Mouse (Mus musculus): ENCODE data around the gene Opa3. TPM values are rescaled to one million over a fixed set of nuclear protein-coding genes. Genes with fewer than 3 reads are reported as not detected.

The Opa3 gene
- polyA plus RNA-seq, 1 experiment from 2014 or later: 32.5 TPM

GRCm38 (mm10) chr7:19231849-19232248 is 3.7 kb downstream of the Opa3 start:
- ATAC-seq (ENCODE audit: insufficient number of reproducible peaks, low FRiP score, low TSS enrichment, low read depth): no peak
- Histone ChIP-seq H3K36me3 (peaks cover 8% of the 10 kb centered on the region; the same call in 1 of the 2 replicates), H3K9me3 (replicated peaks) (no peaks in the 10 kb centered on the region), H3K27ac (replicated peaks) (no peak overlapping the region), H3K4me2 (replicated peaks) (no peak overlapping the region), H3K9ac (no peak overlapping the region), H3K4me3 (replicated peaks) (no peak overlapping the region), H3K4me1 (peaks cover 26% of the 10 kb centered on the region), H3K27me3 (no peaks in the 10 kb centered on the region)
- WGBS: 78% methylated on average over 3 of the region's 3 CpGs

GRCm38 (mm10) chr7:19234652-19235051 is 6.5 kb downstream of the Opa3 start:
- 78% methylated on average over 5 of the region's 5 CpGs for WGBS
- H3K4me3 ChIP-seq (replicated peaks): no peak overlapping the region
- no peaks in the 10 kb centered on the region for H3K9me3 ChIP-seq (replicated peaks)
- no peak overlapping the region for H3K27ac ChIP-seq (replicated peaks)
- no peak overlapping the region for H3K4me2 ChIP-seq (replicated peaks)
- H3K27me3 ChIP-seq: no peaks in the 10 kb centered on the region
- H3K36me3 ChIP-seq: peaks cover 8% of the 10 kb centered on the region; the same call in 1 of the 2 replicates
- no peak overlapping the region for H3K9ac ChIP-seq
- ATAC-seq (ENCODE audit: insufficient number of reproducible peaks, low FRiP score, low TSS enrichment, low read depth): no peak
- H3K4me1 ChIP-seq: peaks cover 18% of the 10 kb centered on the region

- H3K4me1 ChIP-seq: peaks cover 18% of the 10 kb centered on the region
- 88% methylated on average over 2 of the region's 2 CpGs for WGBS
- no peaks in the 10 kb centered on the region for H3K9me3 ChIP-seq (replicated peaks)
- no peak overlapping the region for H3K4me3 ChIP-seq (replicated peaks)
- peaks cover 8% of the 10 kb centered on the region; the same call in 1 of the 2 replicates for H3K36me3 ChIP-seq
- no peak overlapping the region for H3K4me2 ChIP-seq (replicated peaks)
- H3K9ac ChIP-seq: no peak overlapping the region
- no peak overlapping the region for H3K27ac ChIP-seq (replicated peaks)
- H3K27me3 ChIP-seq: no peaks in the 10 kb centered on the region
- no peak for ATAC-seq (ENCODE audit: insufficient number of reproducible peaks, low FRiP score, low TSS enrichment, low read depth)
These were observed 7.0 kb downstream of the Opa3 start for GRCm38 (mm10) chr7:19235092-19235671.

GRCm38 (mm10) chr7:19236411-19236810 is 8.3 kb downstream of the Opa3 start:
- no peaks in the 10 kb centered on the region for H3K9me3 ChIP-seq (replicated peaks)
- H3K4me3 ChIP-seq (replicated peaks): no peak overlapping the region
- no peak overlapping the region for H3K4me2 ChIP-seq (replicated peaks)
- WGBS: 67% methylated on average over 2 of the region's 2 CpGs
- H3K9ac ChIP-seq: no peak overlapping the region
- H3K4me1 ChIP-seq: peaks cover 18% of the 10 kb centered on the region
- peaks cover 8% of the 10 kb centered on the region; the same call in 1 of the 2 replicates for H3K36me3 ChIP-seq
- H3K27ac ChIP-seq (replicated peaks): no peak overlapping the region
- H3K27me3 ChIP-seq: no peaks in the 10 kb centered on the region
- no peak for ATAC-seq (ENCODE audit: insufficient number of reproducible peaks, low FRiP score, low TSS enrichment, low read depth)

- no peak for ATAC-seq (ENCODE audit: insufficient number of reproducible peaks, low FRiP score, low TSS enrichment, low read depth)
- Histone ChIP-seq H3K36me3 (no peaks in the 10 kb centered on the region), H3K27ac (replicated peaks) (no peak overlapping the region), H3K27me3 (no peaks in the 10 kb centered on the region), H3K4me2 (replicated peaks) (no peak overlapping the region), H3K9me3 (replicated peaks) (no peaks in the 10 kb centered on the region), H3K9ac (no peak overlapping the region), H3K4me1 (peaks cover 18% of the 10 kb centered on the region), H3K4me3 (replicated peaks) (no peak overlapping the region)
- whole genome bisulfite sequencing: 91% methylated on average over 4 of the region's 4 CpGs
These were observed 10.2 kb downstream of the Opa3 start for GRCm38 (mm10) chr7:19238344-19238743.

- Histone ChIP-seq H3K36me3 (no peaks in the 10 kb centered on the region), H3K9me3 (replicated peaks) (no peaks in the 10 kb centered on the region), H3K4me1 (peaks cover 18% of the 10 kb centered on the region), H3K4me3 (replicated peaks) (no peak overlapping the region), H3K9ac (no peak overlapping the region), H3K27ac (replicated peaks) (0 out of 2 replicates have a peak overlapping the region, but pooled peaks have one; percentile 60), H3K4me2 (replicated peaks) (no peak overlapping the region), H3K27me3 (no peaks in the 10 kb centered on the region)
- ATAC-seq (ENCODE audit: insufficient number of reproducible peaks, low FRiP score, low TSS enrichment, low read depth): peak; percentile 80
- 0% methylated on average over 1 of the region's 1 CpGs for WGBS
These were observed 11.3 kb downstream of the Opa3 start for GRCm38 (mm10) chr7:19239423-19239822.

- Histone ChIP-seq H3K36me3 (peaks cover 2% of the 10 kb centered on the region; the same call in 1 of the 2 replicates), H3K27me3 (no peaks in the 10 kb centered on the region), H3K4me1 (peaks cover 18% of the 10 kb centered on the region), H3K4me2 (replicated peaks) (no peak overlapping the region), H3K9ac (no peak overlapping the region), H3K27ac (replicated peaks) (peak overlapping the region; percentile 60; the same call in 1 of the 2 replicates), H3K9me3 (replicated peaks) (no peaks in the 10 kb centered on the region), H3K4me3 (replicated peaks) (no peak overlapping the region)
- WGBS: 83% methylated on average over 4 of the region's 4 CpGs
- no peak for ATAC-seq (ENCODE audit: insufficient number of reproducible peaks, low FRiP score, low TSS enrichment, low read depth)
These were observed 11.9 kb downstream of the Opa3 start for GRCm38 (mm10) chr7:19239986-19240385.

- Histone ChIP-seq H3K9ac (no peak overlapping the region), H3K4me3 (replicated peaks) (no peak overlapping the region), H3K27me3 (no peaks in the 10 kb centered on the region), H3K9me3 (replicated peaks) (no peaks in the 10 kb centered on the region), H3K4me1 (peaks cover 17% of the 10 kb centered on the region), H3K27ac (replicated peaks) (no peak overlapping the region), H3K36me3 (peaks cover 12% of the 10 kb centered on the region; the same call in 1 of the 2 replicates), H3K4me2 (replicated peaks) (no peak overlapping the region)
- 81% methylated on average over 8 of the region's 8 CpGs for WGBS
- no peak for ATAC-seq (ENCODE audit: insufficient number of reproducible peaks, low FRiP score, low TSS enrichment, low read depth)
These were observed 12.8 kb downstream of the Opa3 start for GRCm38 (mm10) chr7:19240905-19241463.

GRCm38 (mm10) chr7:19242005-19242404 is 13.9 kb downstream of the Opa3 start:
- no peak overlapping the region for H3K27ac ChIP-seq (replicated peaks)
- WGBS: 95% methylated on average over 1 of the region's 1 CpGs
- no peaks in the 10 kb centered on the region for H3K27me3 ChIP-seq
- peaks cover 17% of the 10 kb centered on the region; the same call in 1 of the 2 replicates for H3K36me3 ChIP-seq
- no peak overlapping the region for H3K4me3 ChIP-seq (replicated peaks)
- H3K9me3 ChIP-seq (replicated peaks): no peaks in the 10 kb centered on the region
- H3K9ac ChIP-seq: no peak overlapping the region
- H3K4me1 ChIP-seq: peaks cover 9% of the 10 kb centered on the region; the same call in 1 of the 2 replicates
- no peak for ATAC-seq (ENCODE audit: insufficient number of reproducible peaks, low FRiP score, low TSS enrichment, low read depth)
- no peak overlapping the region for H3K4me2 ChIP-seq (replicated peaks)

GRCm38 (mm10) chr7:19243858-19244257 is 15.7 kb downstream of the Opa3 start:
- Histone ChIP-seq H3K4me2 (replicated peaks) (no peak overlapping the region), H3K36me3 (peaks cover 25% of the 10 kb centered on the region; the same call in 1 of the 2 replicates), H3K4me3 (replicated peaks) (no peak overlapping the region), H3K27me3 (no peaks in the 10 kb centered on the region), H3K9ac (no peak overlapping the region), H3K9me3 (replicated peaks) (no peaks in the 10 kb centered on the region), H3K27ac (replicated peaks) (no peak overlapping the region), H3K4me1 (peaks cover 9% of the 10 kb centered on the region; the same call in 1 of the 2 replicates)
- 85% methylated on average over 5 of the region's 5 CpGs for WGBS
- ATAC-seq (ENCODE audit: insufficient number of reproducible peaks, low FRiP score, low TSS enrichment, low read depth): no peak

- Histone ChIP-seq H3K4me3 (replicated peaks) (no peak overlapping the region), H3K4me1 (no peaks in the 10 kb centered on the region), H3K9ac (no peak overlapping the region), H3K9me3 (replicated peaks) (no peaks in the 10 kb centered on the region), H3K27ac (replicated peaks) (no peak overlapping the region), H3K27me3 (no peaks in the 10 kb centered on the region), H3K36me3 (peaks cover 25% of the 10 kb centered on the region; the same call in 1 of the 2 replicates), H3K4me2 (replicated peaks) (no peak overlapping the region)
- WGBS: 89% methylated on average over 3 of the region's 3 CpGs
- no peak; the same call in 1 of the 2 replicates for ATAC-seq (ENCODE audit: insufficient number of reproducible peaks, low FRiP score, low TSS enrichment, low read depth)
These were observed 16.9 kb downstream of the Opa3 start for GRCm38 (mm10) chr7:19245083-19245482.
